Mouse (Mus musculus): ENCODE measurements around the gene Slit2. TPM values are rescaled to one million over a fixed set of nuclear protein-coding genes. Genes with fewer than 3 reads are reported as not detected.

Gene Slit2
- polyA plus RNA-seq (2014; fragmentation: Nextera tagmentation; extraction: Ambion mirVana): 104 and 127 TPM in 2 replicates

DNA sequence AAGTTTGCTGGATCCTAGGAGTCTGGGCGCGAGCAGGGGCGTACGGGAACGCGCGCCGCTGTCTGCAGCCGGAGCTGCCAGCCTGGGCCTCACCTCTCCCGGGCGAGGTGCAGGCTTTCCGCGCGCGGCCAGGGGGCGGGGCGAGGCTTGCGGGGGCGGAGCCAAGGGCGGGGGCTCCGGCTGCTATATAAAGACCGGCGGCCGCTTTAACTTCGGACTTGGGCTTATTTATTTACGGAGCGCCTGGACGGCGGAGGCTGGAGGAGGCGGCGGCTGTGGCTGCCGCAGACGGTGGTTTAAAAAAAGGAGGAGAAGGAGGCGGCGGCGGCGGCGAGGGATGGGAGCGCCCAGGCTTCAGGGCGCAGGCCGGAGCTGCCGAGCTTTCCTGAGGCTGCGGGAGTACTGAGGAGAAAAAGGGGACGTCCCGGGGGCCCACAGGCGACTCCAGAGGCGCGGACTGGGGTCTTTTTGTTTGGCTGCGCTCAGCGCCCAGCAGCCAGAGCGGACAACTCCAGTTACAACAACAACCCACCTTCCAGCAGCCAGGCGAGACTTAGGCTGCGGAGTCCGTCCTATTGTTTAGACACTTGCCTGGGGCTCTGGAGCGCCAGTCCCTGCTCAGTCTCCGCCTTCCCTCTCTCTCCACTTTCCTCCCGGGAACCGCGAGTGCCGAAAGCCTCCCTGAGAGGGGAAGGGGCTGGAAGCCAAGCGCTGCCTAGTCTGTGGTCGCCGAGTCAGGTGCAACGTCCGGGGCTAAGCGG, at the start of gene Slit2:
Slit2 (plus strand) TSS at position 198 of the 761 bp plus-strand sequence.
- under 1% methylated on average over 64 of the region's 66 CpGs for WGBS
- Histone ChIP-seq H3K9me3 (ENCODE audit: control insufficient read depth, low read length) (no peaks in the 10 kb centered on the region), H3K36me3 (ENCODE audit: control insufficient read depth, insufficient read depth, low read length) (no peaks in the 10 kb centered on the region), H3K27ac (ENCODE audit: low read depth, low read length) (peak within 1 kb of the TSS; percentile 77), H3K4me3 (ENCODE audit: low read depth, low read length) (peak within 1 kb of the TSS; percentile 72), H3K9ac (ENCODE audit: low read length) (peak within 1 kb of the TSS; percentile 74), H3K4me1 (ENCODE audit: control insufficient read depth, insufficient read depth, low read length) (peaks cover 9% of the 10 kb centered on the region), H3K27me3 (ENCODE audit: control insufficient read depth, insufficient read depth, low read length) (no peaks in the 10 kb centered on the region), H3K4me2 (ENCODE audit: low read depth) (peak within 1 kb of the TSS; percentile 97)
- ATAC-seq (ENCODE audit: insufficient read depth, low FRiP score, low TSS enrichment) (peak; percentile 86), DNase-seq (ENCODE audit: low spot score) (peak; percentile 91)

GRCm38 (mm10) chr5:47938586-47939372, 44.2 kb upstream of the Slit2 start:
- DNase-seq (ENCODE audit: low spot score): no peak
- H3K27ac ChIP-seq (ENCODE audit: low read depth, low read length): no peak overlapping the region

DNA sequence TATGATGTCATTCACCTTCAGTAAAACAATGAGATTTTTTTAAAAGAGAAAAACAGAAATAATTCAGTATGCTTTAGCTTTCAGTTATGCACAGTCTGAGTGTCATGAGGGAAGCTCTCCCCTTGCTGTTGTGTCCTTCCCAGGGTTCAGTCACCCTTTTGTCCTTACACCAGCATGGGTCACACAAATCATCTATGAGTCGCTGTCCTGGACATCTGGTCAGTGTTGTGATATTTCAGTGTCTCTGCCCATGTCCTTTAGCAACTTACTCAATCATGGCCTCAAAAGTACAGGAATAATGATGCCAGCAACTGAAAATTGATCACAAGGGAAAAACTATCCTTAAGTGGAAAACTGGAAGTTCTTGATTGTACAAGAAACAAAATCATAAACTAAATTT, 26.5 kb upstream of the Slit2 start:
- 63% methylated on average over 1 of the region's 1 CpGs for WGBS
- ATAC-seq (ENCODE audit: insufficient read depth, low FRiP score, low TSS enrichment): no peak
- H3K4me2 ChIP-seq (ENCODE audit: low read depth): no peak overlapping the region

More at GRCm38 (mm10) chr5:47938586-47939372, 44.2 kb upstream of the Slit2 start:
- H3K4me3 ChIP-seq (ENCODE audit: low read depth, low read length): no peak overlapping the region
- H3K4me1 ChIP-seq (ENCODE audit: control insufficient read depth, insufficient read depth, low read length): no peaks in the 10 kb centered on the region
- no peak for ATAC-seq (ENCODE audit: insufficient read depth, low FRiP score, low TSS enrichment)
- H3K9me3 ChIP-seq (ENCODE audit: control insufficient read depth, low read length): no peaks in the 10 kb centered on the region
- H3K36me3 ChIP-seq (ENCODE audit: control insufficient read depth, insufficient read depth, low read length): no peaks in the 10 kb centered on the region
- H3K4me2 ChIP-seq (ENCODE audit: low read depth): no peak overlapping the region
- no peak overlapping the region for H3K9ac ChIP-seq (ENCODE audit: low read length)
- 86% methylated on average over 5 of the region's 5 CpGs for WGBS
- no peaks in the 10 kb centered on the region for H3K27me3 ChIP-seq (ENCODE audit: control insufficient read depth, insufficient read depth, low read length)

DNA sequence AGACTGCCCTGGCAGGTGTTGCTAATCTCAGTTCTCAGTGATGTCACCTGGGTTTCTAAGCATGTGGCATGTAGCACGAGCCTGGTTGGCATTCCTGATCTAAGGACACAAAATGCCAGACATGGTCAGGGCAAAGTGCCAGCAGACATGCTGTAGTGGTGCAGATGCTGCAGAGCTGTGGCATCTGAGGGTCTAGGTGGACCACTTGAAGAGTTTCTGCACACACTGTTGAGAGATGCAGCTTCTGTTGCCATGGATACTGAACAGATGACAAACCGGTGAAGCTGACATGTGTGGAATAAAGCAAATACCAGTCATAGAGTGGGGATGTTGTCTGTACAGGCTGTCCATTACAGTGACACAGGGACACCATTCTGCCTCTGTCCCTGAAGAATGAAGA, 7.1 kb upstream of the Slit2 start:
- 73% methylated on average over 2 of the region's 2 CpGs for WGBS

More for the DNA sequence above, 26.5 kb upstream of the Slit2 start:
- Histone ChIP-seq H3K4me1 (ENCODE audit: control insufficient read depth, insufficient read depth, low read length) (no peaks in the 10 kb centered on the region), H3K27ac (ENCODE audit: low read depth, low read length) (no peak overlapping the region), H3K36me3 (ENCODE audit: control insufficient read depth, insufficient read depth, low read length) (no peaks in the 10 kb centered on the region), H3K4me3 (ENCODE audit: low read depth, low read length) (no peak overlapping the region), H3K9ac (ENCODE audit: low read length) (no peak overlapping the region), H3K9me3 (ENCODE audit: control insufficient read depth, low read length) (no peaks in the 10 kb centered on the region), H3K27me3 (ENCODE audit: control insufficient read depth, insufficient read depth, low read length) (no peaks in the 10 kb centered on the region)
- DNase-seq (ENCODE audit: low spot score): no peak

GRCm38 (mm10) chr5:47979371-47979770, 3.6 kb upstream of the Slit2 start:
- DNase-seq (ENCODE audit: low spot score): no peak
- no peak overlapping the region for H3K4me2 ChIP-seq (ENCODE audit: low read depth)
- no peak overlapping the region for H3K9ac ChIP-seq (ENCODE audit: low read length)
- H3K9me3 ChIP-seq (ENCODE audit: control insufficient read depth, low read length): no peaks in the 10 kb centered on the region
- 32% methylated on average over 4 of the region's 4 CpGs for WGBS
- H3K4me3 ChIP-seq (ENCODE audit: low read depth, low read length): no peak overlapping the region
- H3K4me1 ChIP-seq (ENCODE audit: control insufficient read depth, insufficient read depth, low read length): no peaks in the 10 kb centered on the region
- ATAC-seq (ENCODE audit: insufficient read depth, low FRiP score, low TSS enrichment): no peak
- no peaks in the 10 kb centered on the region for H3K36me3 ChIP-seq (ENCODE audit: control insufficient read depth, insufficient read depth, low read length)
- no peaks in the 10 kb centered on the region for H3K27me3 ChIP-seq (ENCODE audit: control insufficient read depth, insufficient read depth, low read length)
- no peak overlapping the region for H3K27ac ChIP-seq (ENCODE audit: low read depth, low read length)

More for the DNA sequence above, 7.1 kb upstream of the Slit2 start:
- Histone ChIP-seq H3K36me3 (ENCODE audit: control insufficient read depth, insufficient read depth, low read length) (no peaks in the 10 kb centered on the region), H3K4me2 (ENCODE audit: low read depth) (no peak overlapping the region), H3K9me3 (ENCODE audit: control insufficient read depth, low read length) (no peaks in the 10 kb centered on the region), H3K4me3 (ENCODE audit: low read depth, low read length) (no peak overlapping the region), H3K27ac (ENCODE audit: low read depth, low read length) (no peak overlapping the region), H3K4me1 (ENCODE audit: control insufficient read depth, insufficient read depth, low read length) (no peaks in the 10 kb centered on the region), H3K9ac (ENCODE audit: low read length) (no peak overlapping the region), H3K27me3 (ENCODE audit: control insufficient read depth, insufficient read depth, low read length) (no peaks in the 10 kb centered on the region)
- no peak for DNase-seq (ENCODE audit: low spot score)
- no peak for ATAC-seq (ENCODE audit: insufficient read depth, low FRiP score, low TSS enrichment)

GRCm38 (mm10) chr5:47980459-47980858, 2.5 kb upstream of the Slit2 start:
- no peaks in the 10 kb centered on the region for H3K9me3 ChIP-seq (ENCODE audit: control insufficient read depth, low read length)
- no peak overlapping the region for H3K4me3 ChIP-seq (ENCODE audit: low read depth, low read length)
- 46% methylated on average over 5 of the region's 5 CpGs for WGBS
- no peaks in the 10 kb centered on the region for H3K27me3 ChIP-seq (ENCODE audit: control insufficient read depth, insufficient read depth, low read length)
- H3K4me1 ChIP-seq (ENCODE audit: control insufficient read depth, insufficient read depth, low read length): peaks cover 9% of the 10 kb centered on the region
- ATAC-seq (ENCODE audit: insufficient read depth, low FRiP score, low TSS enrichment) (no peak), DNase-seq (ENCODE audit: low spot score) (peak; percentile 20)
- no peaks in the 10 kb centered on the region for H3K36me3 ChIP-seq (ENCODE audit: control insufficient read depth, insufficient read depth, low read length)
- H3K27ac ChIP-seq (ENCODE audit: low read depth, low read length): no peak overlapping the region
- H3K4me2 ChIP-seq (ENCODE audit: low read depth): no peak overlapping the region
- H3K9ac ChIP-seq (ENCODE audit: low read length): no peak overlapping the region

GRCm38 (mm10) chr5:47981951-47982350, 987 bp upstream of the Slit2 start:
- Histone ChIP-seq H3K27ac (ENCODE audit: low read depth, low read length) (no peak overlapping the region), H3K4me3 (ENCODE audit: low read depth, low read length) (no peak overlapping the region), H3K9ac (ENCODE audit: low read length) (no peak overlapping the region), H3K4me2 (ENCODE audit: low read depth) (peak overlapping the region; percentile 97; the same call in 1 of the 2 replicates), H3K36me3 (ENCODE audit: control insufficient read depth, insufficient read depth, low read length) (no peaks in the 10 kb centered on the region), H3K4me1 (ENCODE audit: control insufficient read depth, insufficient read depth, low read length) (peaks cover 9% of the 10 kb centered on the region), H3K9me3 (ENCODE audit: control insufficient read depth, low read length) (no peaks in the 10 kb centered on the region), H3K27me3 (ENCODE audit: control insufficient read depth, insufficient read depth, low read length) (no peaks in the 10 kb centered on the region)
- WGBS: 65% methylated on average over 8 of the region's 8 CpGs
- DNase-seq (ENCODE audit: low spot score) (no peak), ATAC-seq (ENCODE audit: insufficient read depth, low FRiP score, low TSS enrichment) (no peak)

DNA sequence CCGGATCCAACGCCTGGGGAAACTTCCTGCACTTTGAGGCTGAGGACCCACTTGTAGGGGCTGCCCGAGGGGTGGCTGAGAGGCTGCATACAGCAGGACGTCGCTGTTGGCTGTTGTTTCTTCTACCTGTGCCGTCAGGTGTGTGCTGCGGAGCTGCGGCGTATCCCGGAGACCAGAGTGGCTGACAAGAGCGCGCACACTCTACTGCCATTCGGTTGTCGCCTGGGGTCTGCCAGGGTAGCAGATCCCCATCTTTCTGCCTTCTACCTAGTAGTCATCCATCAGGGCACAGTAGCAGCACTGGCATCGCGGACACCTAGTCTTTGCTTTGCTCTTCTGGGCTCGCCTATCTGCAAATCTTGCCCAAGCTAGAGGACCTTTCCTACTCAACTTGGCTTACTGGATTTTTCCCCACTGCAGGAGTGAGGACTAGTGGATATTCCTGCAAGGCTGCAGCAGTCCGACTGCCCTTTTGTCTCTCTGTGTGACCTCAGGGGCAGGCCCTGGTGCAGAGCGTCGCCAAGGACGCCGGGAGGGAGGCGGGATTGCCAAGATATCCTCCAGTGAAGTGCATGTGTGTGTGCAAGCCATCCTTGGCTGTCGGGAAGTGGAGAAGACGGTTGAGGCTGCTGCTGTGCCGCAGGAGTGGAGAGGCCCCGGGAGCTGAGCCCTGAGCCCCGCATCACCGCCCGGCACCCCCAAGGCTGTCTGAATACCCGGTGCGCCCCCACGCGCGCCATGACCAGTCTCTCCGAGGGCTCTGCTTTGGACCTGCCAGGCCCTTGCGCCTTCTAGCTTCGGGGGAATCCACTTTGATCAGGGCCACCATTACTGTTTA, 1.0 kb downstream of the Slit2 start:
- no peaks in the 10 kb centered on the region for H3K36me3 ChIP-seq (ENCODE audit: control insufficient read depth, insufficient read depth, low read length)
- peak overlapping the region; percentile 72 for H3K4me3 ChIP-seq (ENCODE audit: low read depth, low read length)
- H3K27me3 ChIP-seq (ENCODE audit: control insufficient read depth, insufficient read depth, low read length): no peaks in the 10 kb centered on the region
- peak; percentile 56 for DNase-seq (ENCODE audit: low spot score)
- under 1% methylated on average over 36 of the region's 38 CpGs for WGBS
- peak overlapping the region; percentile 74 for H3K9ac ChIP-seq (ENCODE audit: low read length)
- peak; percentile 1; the same call in 1 of the 2 replicates for ATAC-seq (ENCODE audit: insufficient read depth, low FRiP score, low TSS enrichment)
- peak overlapping the region; percentile 97 for H3K4me2 ChIP-seq (ENCODE audit: low read depth)
- no peak overlapping the region for H3K27ac ChIP-seq (ENCODE audit: low read depth, low read length)
- peaks cover 9% of the 10 kb centered on the region for H3K4me1 ChIP-seq (ENCODE audit: control insufficient read depth, insufficient read depth, low read length)
- no peaks in the 10 kb centered on the region for H3K9me3 ChIP-seq (ENCODE audit: control insufficient read depth, low read length)

Measured in neural tube, embryonic 11.5 days (tissue).